Mouse (Mus musculus) layer of hippocampus, adult 8-10 months (tissue): ENCODE data around the gene Pygo2. TPM values are rescaled to one million over a fixed set of nuclear protein-coding genes. Genes with fewer than 3 reads are reported as not detected.
"Not testable (repeated sequence)": the region's sequence is repeated elsewhere in the genome, so short reads cannot be mapped to it uniquely, and the experiment has no call there.

Experiments
- DNase-seq, 2 experiments: peaks; one replicate each; pipeline ENCODE4 v3.0.0; 2022; ENCODE audit warnings: low spot score in 2 of 2
- total RNA-seq, 4 experiments: library from RNA; stranded (reverse); gene quantifications; 2 replicates each; pipeline ENCODE4 v1.2.4; 2022

Gene Pygo2
- total RNA-seq, 4 experiments from 2014 or later, result 49.4 to 61.0 (median 53.9) TPM

- DNase-seq, result no peak
Observed at GRCm38 (mm10) chr3:89419981-89420380, 10.0 kb upstream of the Pygo2 start.

- no peak for DNase-seq
Observed at GRCm38 (mm10) chr3:89420421-89420820, 9.6 kb upstream of the Pygo2 start.

- DNase-seq, result peak; percentile 69 to 72
Observed at GRCm38 (mm10) chr3:89421002-89421774, 8.8 kb upstream of the Pygo2 start.

GRCm38 (mm10) chr3:89421810-89422473 is 8.1 kb upstream of the Pygo2 start:
- DNase-seq, result no peak

GRCm38 (mm10) chr3:89422556-89423205 is 7.3 kb upstream of the Pygo2 start:
- no peak for DNase-seq

GRCm38 (mm10) chr3:89424416-89425140 is 5.4 kb upstream of the Pygo2 start:
- DNase-seq, result no peak

GRCm38 (mm10) chr3:89425141-89425525 is 4.9 kb upstream of the Pygo2 start:
- no peak for DNase-seq

GRCm38 (mm10) chr3:89425876-89426275 is 4.1 kb upstream of the Pygo2 start:
- DNase-seq, result no peak

- DNase-seq, result not testable (repeated sequence)
Observed at GRCm38 (mm10) chr3:89429021-89429420, 993 bp upstream of the Pygo2 start.

- DNase-seq, result no peak
Observed at GRCm38 (mm10) chr3:89432606-89433005, 2.6 kb downstream of the Pygo2 start.

- no peak for DNase-seq
Observed at GRCm38 (mm10) chr3:89434532-89434931, 4.5 kb downstream of the Pygo2 start.

GRCm38 (mm10) chr3:89435041-89435440 is 5.0 kb downstream of the Pygo2 start:
- no peak for DNase-seq

- DNase-seq, result no peak
Observed at GRCm38 (mm10) chr3:89436176-89437113, 6.4 kb downstream of the Pygo2 start, which contains the start of gene Pbxip1. Gene Pbxip1, plus strand, starts transcription at chr3:89436706.

- DNase-seq, result peak in 1 of 2 experiments; percentile 25
Observed at GRCm38 (mm10) chr3:89437269-89437668, 7.3 kb downstream of the Pygo2 start.

- no peak for DNase-seq
Observed at GRCm38 (mm10) chr3:89440691-89441090, 10.7 kb downstream of the Pygo2 start.

- no peak for DNase-seq
Observed at GRCm38 (mm10) chr3:89448720-89449537, 18.9 kb downstream of the Pygo2 start.

- peak in 1 of 2 experiments; percentile 76 for DNase-seq
Observed at GRCm38 (mm10) chr3:89449541-89449940, 19.5 kb downstream of the Pygo2 start.

- no peak for DNase-seq
Observed at GRCm38 (mm10) chr3:89451916-89452315, 21.9 kb downstream of the Pygo2 start.

GRCm38 (mm10) chr3:89454401-89455177 is 24.6 kb downstream of the Pygo2 start, which contains the start of gene Pmvk:
Gene Pmvk, plus strand, starts transcription at chr3:89454541.
- no peak for DNase-seq
